Mouse (Mus musculus) embryonic fibroblast, embryonic 13.5 days (primary cell): ENCODE data around the gene Cldn9. TPM values are rescaled to one million over a fixed set of nuclear protein-coding genes. Genes with fewer than 3 reads are reported as not detected.

Experiments used
- H3K27ac ChIP-seq: 2 replicates; pipeline ENCODE4 v1.5.1; 2012; ENCODE audit warnings: low read length, control low read depth, inconsistent platforms; ENCODE audit not compliant: insufficient read depth
- H3K4me1 ChIP-seq: 2 replicates; pipeline ENCODE4 v1.6.1; 2011; ENCODE audit warnings: low read length; ENCODE audit not compliant: control insufficient read depth, insufficient read depth
- H3K4me3 ChIP-seq: 2 replicates; pipeline ENCODE4 v1.5.1; 2011; ENCODE audit warnings: mild to moderate bottlenecking, control low read depth, low read length; ENCODE audit not compliant: insufficient read depth
- CTCF ChIP-seq: IDR thresholded peaks from 2 replicates; pipeline ENCODE4 v1.5.1; 2011; ENCODE audit warnings: mild to moderate bottlenecking, control low read depth, low read length, moderate library complexity, borderline replicate concordance; ENCODE audit not compliant: insufficient read depth
- POLR2A ChIP-seq: IDR thresholded peaks from 2 replicates; pipeline ENCODE4 v1.6.1; 2011; ENCODE audit warnings: low read depth, mild to moderate bottlenecking, control low read depth, low read length, moderate library complexity
- polyA plus RNA-seq: library from polyadenylated mRNA; stranded (reverse); fragments of >200 nt; gene quantifications from 2 replicates; pipeline ENCODE4 v1.2.4, GENCODE M21; 2011; ENCODE audit warnings: low read depth; ENCODE audit not compliant: missing spikeins, insufficient read length

The Cldn9 gene
- polyA plus RNA-seq, 1 experiment, result not detected

- H3K27ac ChIP-seq, result no peak overlapping the region
- no peaks in the 10 kb centered on the region for H3K4me1 ChIP-seq
- TF ChIP-seq POLR2A, result no peak
- TF ChIP-seq CTCF, result no peak
- H3K4me3 ChIP-seq, result no peak overlapping the region
These were observed 32.5 kb downstream of the Cldn9 start for GRCm38 (mm10) chr17:23651363-23651762.

- Histone ChIP-seq H3K27ac (no peak overlapping the region), H3K4me1 (no peaks in the 10 kb centered on the region), H3K4me3 (no peak overlapping the region)
- TF ChIP-seq POLR2A (no peak), CTCF (no peak)
These were observed 37.9 kb downstream of the Cldn9 start for GRCm38 (mm10) chr17:23645894-23646293.

GRCm38 (mm10) chr17:23644613-23645495 lies 39.0 kb downstream of the Cldn9 start, which contains the start of gene Mmp25:
Gene Mmp25, minus strand, starts transcription at chr17:23645277.
- H3K27ac ChIP-seq, result no peak within 1 kb of the TSS
- H3K4me1 ChIP-seq, result no peaks in the 10 kb centered on the region
- no peak for TF ChIP-seq POLR2A
- TF ChIP-seq CTCF, result no peak
- peak within 1 kb of the TSS; percentile 31 for H3K4me3 ChIP-seq

Other genes starting within 250 kb of the Cldn9 start
- gene Vmn2r117, start 204.3 kb downstream of the Cldn9 start, polyA plus RNA-seq, result not detected in 2 replicates
- gene Zfp213, start 119.8 kb downstream of the Cldn9 start, polyA plus RNA-seq, result 6.5 TPM in 2 replicates
- 5.3 and 8.1 TPM in 2 replicates for gene Zfp13, start 84.5 kb downstream of the Cldn9 start, polyA plus RNA-seq
- not detected in 2 replicates for gene Zscan10, start 83.2 kb downstream of the Cldn9 start, polyA plus RNA-seq
- gene Mmp25, start 38.7 kb downstream of the Cldn9 start, polyA plus RNA-seq, result 0.30 and 0.50 TPM in 2 replicates
- gene Bicdl2, start 23.5 kb downstream of the Cldn9 start, polyA plus RNA-seq, result not detected in 2 replicates
- 146 and 164 TPM in 2 replicates for gene Hcfc1r1, start 10.4 kb downstream of the Cldn9 start, polyA plus RNA-seq
- 15.7 and 20.1 TPM in 2 replicates for gene Thoc6, start 10.1 kb downstream of the Cldn9 start, polyA plus RNA-seq
- 126 and 221 TPM in 2 replicates for gene Tnfrsf12a, start 6.6 kb downstream of the Cldn9 start, polyA plus RNA-seq
- not detected in 2 replicates for gene Cldn6, start 4.8 kb downstream of the Cldn9 start, polyA plus RNA-seq
- gene 1520401A03Rik, start 38.8 kb upstream of the Cldn9 start, polyA plus RNA-seq, result not detected in 2 replicates
- 9.2 and 10.9 TPM in 2 replicates for gene Pkmyt1, start 42.3 kb upstream of the Cldn9 start, polyA plus RNA-seq
- gene Paqr4, start 56.8 kb upstream of the Cldn9 start, polyA plus RNA-seq, result 5.1 and 6.3 TPM in 2 replicates
- gene Kremen2, start 61.8 kb upstream of the Cldn9 start, polyA plus RNA-seq, result not detected in 2 replicates
- 29.3 and 33.0 TPM in 2 replicates for gene Flywch1, start 87.6 kb upstream of the Cldn9 start, polyA plus RNA-seq
- 2.2 and 2.8 TPM in 2 replicates for gene Flywch2, start 102.1 kb upstream of the Cldn9 start, polyA plus RNA-seq
- gene Srrm2, start 106.5 kb upstream of the Cldn9 start, polyA plus RNA-seq, result 264 and 303 TPM in 2 replicates
- 303 and 364 TPM in 2 replicates for gene Elob, start 145.1 kb upstream of the Cldn9 start, polyA plus RNA-seq
- not detected in 2 replicates for gene Prss33, start 152.0 kb upstream of the Cldn9 start, polyA plus RNA-seq
- gene Prss32, start 159.8 kb upstream of the Cldn9 start, polyA plus RNA-seq, result not detected in 2 replicates
- gene Prss41, start 160.1 kb upstream of the Cldn9 start, polyA plus RNA-seq, result not detected in 2 replicates
- not detected in 2 replicates for gene Prss21, start 184.0 kb upstream of the Cldn9 start, polyA plus RNA-seq
- gene Dcpp1, start 196.8 kb upstream of the Cldn9 start, polyA plus RNA-seq, result not detected in 2 replicates
- not detected in 2 replicates for gene Dcpp2, start 196.9 kb upstream of the Cldn9 start, polyA plus RNA-seq
- gene Dcpp3, start 233.4 kb upstream of the Cldn9 start, polyA plus RNA-seq, result not detected in 2 replicates